Mouse (Mus musculus) thymus, postnatal 36 days (tissue): ENCODE results near the gene Faap100.
"Not testable (repeated sequence)": the region's sequence is repeated elsewhere in the genome, so short reads cannot be mapped to it uniquely, and the experiment has no call there.

Experiments
- DNase-seq, 2 experiments: peaks; one replicate each; pipeline ENCODE4 v3.0.0; 2022; ENCODE audit warnings: mixed read lengths in 2 of 2

The Faap100 gene

GRCm38 (mm10) chr11:120350711-120351110, 27.9 kb downstream of the Faap100 start:
- DNase-seq: peak; percentile 15 to 47

GRCm38 (mm10) chr11:120349986-120350702, 28.4 kb downstream of the Faap100 start:
- peak; percentile 62 to 73 for DNase-seq

- peak in 1 of 2 experiments; percentile 57 for DNase-seq
These were observed 29.1 kb downstream of the Faap100 start for GRCm38 (mm10) chr11:120349371-120349985.

GRCm38 (mm10) chr11:120348684-120349370, 29.7 kb downstream of the Faap100 start:
- DNase-seq: peak; percentile 47 to 66

- peak; percentile 83 to 90 for DNase-seq
These were observed 30.5 kb downstream of the Faap100 start, which contains the start of gene Actg1 for GRCm38 (mm10) chr11:120347791-120348683. Gene Actg1, minus strand, starts transcription at chr11:120348542.

- DNase-seq: peak; percentile 41 to 55
These were observed 31.3 kb downstream of the Faap100 start for GRCm38 (mm10) chr11:120347301-120347700.

GRCm38 (mm10) chr11:120346383-120347034, 32.1 kb downstream of the Faap100 start:
- not testable (repeated sequence) for DNase-seq

GRCm38 (mm10) chr11:120345067-120345681, 33.4 kb downstream of the Faap100 start:
- DNase-seq: no peak

GRCm38 (mm10) chr11:120344310-120344920, 34.1 kb downstream of the Faap100 start:
- DNase-seq: no peak

GRCm38 (mm10) chr11:120343519-120344309, 34.9 kb downstream of the Faap100 start:
- no peak for DNase-seq

GRCm38 (mm10) chr11:120342656-120343160, 35.9 kb downstream of the Faap100 start:
- no peak for DNase-seq

GRCm38 (mm10) chr11:120341661-120342060, 36.9 kb downstream of the Faap100 start:
- DNase-seq: no peak

GRCm38 (mm10) chr11:120339978-120340513, 38.5 kb downstream of the Faap100 start:
- no peak for DNase-seq

GRCm38 (mm10) chr11:120338786-120339185, 39.8 kb downstream of the Faap100 start:
- no peak for DNase-seq

GRCm38 (mm10) chr11:120337447-120337846, 41.1 kb downstream of the Faap100 start:
- DNase-seq: no peak

- DNase-seq: no peak
These were observed 43.0 kb downstream of the Faap100 start for GRCm38 (mm10) chr11:120335431-120336021.

- no peak for DNase-seq
These were observed 58.4 kb downstream of the Faap100 start for GRCm38 (mm10) chr11:120320156-120320555.

GRCm38 (mm10) chr11:120319310-120319709, 59.3 kb downstream of the Faap100 start:
- DNase-seq: no peak
